Mouse (Mus musculus) limb, embryonic 10.5 days (tissue): Measurements from ENCODE around the gene Pank3. TPM values are rescaled to one million over a fixed set of nuclear protein-coding genes. Genes with fewer than 3 reads are reported as not detected.

ENCODE experiments used
- DNase-seq: peaks from one replicate; pipeline ENCODE4 v3.0.0-alpha.2; 2017; ENCODE audit warnings: low spot score
- H3K27ac ChIP-seq: fragments of 300-500 bp; sonication (generic); 2 replicates; pipeline ENCODE4 v1.5.1; 2016; ENCODE audit warnings: mild to moderate bottlenecking
- H3K27me3 ChIP-seq: fragments of 300-500 bp; sonication (generic); 2 replicates; pipeline ENCODE4 v1.6.1; 2016; ENCODE audit warnings: low read depth, mild to moderate bottlenecking; ENCODE audit not compliant: poor library complexity, severe bottlenecking
- H3K36me3 ChIP-seq: fragments of 300-500 bp; sonication (generic); 2 replicates; pipeline ENCODE4 v1.6.1; 2016; ENCODE audit warnings: mild to moderate bottlenecking, moderate library complexity
- H3K4me1 ChIP-seq: fragments of 300-500 bp; sonication (generic); 2 replicates; pipeline ENCODE4 v1.6.1; 2016
- H3K4me3 ChIP-seq: fragments of 300-500 bp; sonication (generic); 2 replicates; pipeline ENCODE4 v1.5.1; 2016; ENCODE audit warnings: mild to moderate bottlenecking, moderate library complexity
- H3K9me3 ChIP-seq: fragments of 300-500 bp; sonication (generic); replicated peaks from 2 replicates; pipeline ENCODE4 v1.6.1; 2016; ENCODE audit warnings: mild to moderate bottlenecking
- WGBS: fragments of 180-500 bp; shearing (Covaris S2); methylation state at CpG from one replicate; pipeline ENCODE4 v1.1.7; 2016; 5-methylcytosine and 5-hydroxymethylcytosine counted together
- polyA plus RNA-seq: library from polyadenylated mRNA; unstranded; fragments of >200 nt; fragmentation: Nextera tagmentation; extraction: Ambion mirVana; gene quantifications from 2 replicates; pipeline ENCODE4 v1.2.1, GENCODE M21; 2016

Gene Pank3
- polyA plus RNA-seq, 1 experiment from 2014 or later: 14.1 TPM

DNA sequence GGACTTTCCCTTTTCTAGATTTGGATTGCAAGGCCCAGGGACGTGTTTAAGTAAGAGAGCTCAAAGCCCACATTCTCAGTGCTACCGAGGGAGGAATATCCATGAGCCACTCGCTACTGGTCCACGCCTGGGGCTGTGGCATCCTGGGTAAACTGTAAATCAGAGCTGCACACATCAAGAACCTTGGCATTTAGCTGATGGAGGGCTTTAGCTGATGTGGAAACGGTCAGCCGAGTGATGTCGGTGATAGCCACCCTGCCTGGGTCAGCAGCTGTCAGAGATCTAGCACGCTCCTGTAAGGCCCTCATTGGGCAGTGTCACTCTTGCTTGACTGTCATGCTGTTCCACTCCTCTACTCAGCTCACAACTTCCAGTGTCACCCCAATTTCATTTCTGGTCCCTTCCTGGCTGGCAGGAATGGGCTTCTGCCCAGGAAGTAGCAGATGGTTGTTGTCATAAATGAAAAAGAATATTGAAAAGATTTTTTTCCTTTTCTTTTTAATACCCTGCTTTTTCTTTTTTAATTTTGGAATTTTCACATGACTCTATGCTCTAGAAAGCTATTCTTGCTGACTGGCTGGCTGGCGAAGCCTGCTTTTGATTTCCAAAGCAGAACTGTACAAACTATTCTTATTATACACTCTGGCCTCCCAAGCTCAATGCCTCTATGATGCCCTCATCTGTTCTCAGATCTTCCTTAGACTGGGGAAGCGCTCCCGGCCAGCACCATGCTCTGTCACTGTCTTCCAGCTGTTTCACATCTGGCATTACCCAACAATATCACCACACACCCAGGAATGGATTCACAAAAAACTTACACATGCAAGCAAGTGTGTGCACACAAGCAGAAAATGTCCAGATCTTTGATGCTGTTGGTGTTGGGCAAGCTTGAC is 12.6 kb upstream of the Pank3 start:
- Histone ChIP-seq H3K4me3 (no peak overlapping the region), H3K9me3 (no peaks in the 10 kb centered on the region), H3K27ac (no peak overlapping the region), H3K27me3 (no peaks in the 10 kb centered on the region), H3K4me1 (no peaks in the 10 kb centered on the region), H3K36me3 (no peaks in the 10 kb centered on the region)
- 87% methylated on average over 11 of the region's 11 CpGs for WGBS
- DNase-seq: no peak

DNA sequence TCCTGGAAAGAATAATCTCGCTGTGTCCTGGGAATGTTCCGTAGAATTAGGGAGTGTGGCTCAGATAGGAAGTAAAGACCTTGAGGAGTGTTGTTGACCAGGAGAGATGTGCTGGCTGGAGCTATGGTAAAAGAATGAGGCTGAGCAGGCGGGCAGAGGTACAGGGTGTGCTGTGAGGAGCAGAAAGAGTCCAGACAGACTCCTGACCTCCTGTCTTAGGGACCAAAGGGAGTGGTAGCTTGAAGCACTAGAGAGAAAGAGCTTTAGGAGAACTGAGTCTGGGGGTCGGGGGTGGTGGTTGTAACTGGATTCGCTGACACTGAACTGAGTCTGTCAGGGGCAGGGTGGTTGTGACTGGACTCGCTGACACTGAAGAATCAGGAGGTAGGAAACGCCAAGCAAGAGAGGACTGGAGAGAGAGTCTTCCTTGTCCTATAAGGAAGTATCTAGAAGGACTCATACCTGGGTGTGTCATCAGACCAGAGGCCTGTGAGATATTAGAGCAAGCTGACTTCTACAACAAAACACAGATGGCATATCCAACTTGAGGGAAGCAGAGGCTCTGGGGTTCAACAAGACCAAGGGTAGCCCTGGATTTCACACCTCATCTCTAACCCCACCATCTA is 9.2 kb upstream of the Pank3 start:
- no peak for DNase-seq
- no peaks in the 10 kb centered on the region for H3K36me3 ChIP-seq
- no peak overlapping the region for H3K27ac ChIP-seq
- no peaks in the 10 kb centered on the region for H3K27me3 ChIP-seq
- no peaks in the 10 kb centered on the region for H3K4me1 ChIP-seq
- WGBS: 83% methylated on average over 7 of the region's 7 CpGs
- H3K4me3 ChIP-seq: no peak overlapping the region
- no peaks in the 10 kb centered on the region for H3K9me3 ChIP-seq

DNA sequence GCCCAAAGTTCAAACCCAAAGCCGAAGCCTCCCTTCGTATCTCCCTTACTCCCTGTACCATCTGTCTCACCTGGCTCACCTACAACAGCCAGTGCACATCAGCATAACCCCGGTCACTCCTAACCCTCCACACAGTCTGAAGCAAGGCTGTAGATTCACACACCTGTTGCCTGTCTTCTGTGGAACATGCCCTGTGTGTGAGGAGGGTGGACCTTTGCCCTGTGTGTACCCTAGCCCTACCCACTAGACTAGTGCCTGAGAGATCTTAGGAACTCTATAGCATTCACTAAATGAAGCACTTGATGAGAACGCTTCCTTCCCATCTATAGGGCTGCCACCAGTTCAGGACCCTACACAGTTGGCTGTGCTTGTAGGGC is 8.7 kb upstream of the Pank3 start:
- Histone ChIP-seq H3K9me3 (no peaks in the 10 kb centered on the region), H3K36me3 (no peaks in the 10 kb centered on the region), H3K27me3 (no peaks in the 10 kb centered on the region), H3K4me1 (no peaks in the 10 kb centered on the region), H3K27ac (no peak overlapping the region), H3K4me3 (no peak overlapping the region)
- 90% methylated on average over 4 of the region's 4 CpGs for WGBS
- DNase-seq: no peak

DNA sequence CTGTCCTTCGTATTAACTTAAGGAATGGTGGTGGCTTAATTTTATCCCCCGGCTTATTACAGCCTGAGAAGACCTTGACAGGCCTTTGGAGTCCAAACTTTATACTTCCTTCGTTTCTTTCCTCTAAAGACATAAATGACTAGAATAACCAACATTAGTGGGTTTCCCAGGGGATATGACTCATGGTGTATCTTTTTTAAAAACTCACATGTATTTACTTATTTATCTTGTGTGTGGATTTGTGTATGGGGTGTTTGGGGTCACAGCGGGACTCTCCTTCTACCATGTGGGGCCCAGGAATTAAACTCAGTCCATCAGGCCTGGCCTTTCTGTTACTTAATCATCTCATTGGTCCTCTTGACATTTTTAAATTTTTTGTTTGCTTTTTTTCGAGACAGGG is 2.4 kb upstream of the Pank3 start:
- no peaks in the 10 kb centered on the region for H3K27me3 ChIP-seq
- H3K4me1 ChIP-seq: peaks cover 9% of the 10 kb centered on the region
- H3K27ac ChIP-seq: no peak overlapping the region
- no peak overlapping the region for H3K4me3 ChIP-seq
- no peaks in the 10 kb centered on the region for H3K9me3 ChIP-seq
- H3K36me3 ChIP-seq: peaks cover 2% of the 10 kb centered on the region; the same call in 1 of the 2 replicates
- no peak for DNase-seq
- 91% methylated on average over 5 of the region's 5 CpGs for WGBS

DNA sequence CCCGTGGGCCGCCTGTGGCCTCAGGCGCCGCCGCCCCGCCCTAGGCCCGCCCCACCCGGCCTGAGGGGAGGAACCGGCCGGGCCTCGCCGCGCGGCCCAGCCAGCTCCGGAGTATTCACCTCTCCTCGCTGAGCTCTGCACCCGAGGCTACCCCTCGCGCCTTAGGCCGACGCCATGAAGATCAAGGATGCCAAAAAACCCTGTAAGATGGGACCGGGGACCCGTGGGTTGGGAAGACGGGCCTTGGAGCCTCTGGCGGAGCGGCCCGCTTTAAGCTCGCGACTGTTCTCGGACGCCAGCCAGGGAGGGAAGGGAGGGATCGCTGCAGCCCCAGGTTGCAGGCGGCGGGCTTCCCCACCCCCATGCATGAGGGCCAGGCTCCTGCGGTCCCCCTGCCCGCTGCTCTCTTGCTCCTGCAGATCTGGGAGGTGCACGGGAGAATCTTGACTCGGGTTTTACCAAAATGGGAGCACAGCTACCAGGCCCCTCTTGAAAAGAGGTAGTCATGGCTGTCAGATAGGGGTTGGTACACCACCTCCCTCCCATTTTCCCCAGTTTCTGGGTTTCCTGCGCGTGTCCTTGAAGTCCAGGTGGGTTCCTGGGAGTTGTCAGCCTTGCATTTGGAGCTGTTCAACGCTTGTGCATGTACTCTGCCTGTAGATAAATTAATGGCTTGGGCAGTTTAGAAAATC is 608 bp downstream of the Pank3 start:
- H3K4me3 ChIP-seq: peak overlapping the region; percentile 94
- WGBS: under 1% methylated on average over 41 of the region's 41 CpGs
- peaks cover 19% of the 10 kb centered on the region for H3K36me3 ChIP-seq
- peak; percentile 79 for DNase-seq
- peaks cover 13% of the 10 kb centered on the region for H3K4me1 ChIP-seq
- no peaks in the 10 kb centered on the region for H3K27me3 ChIP-seq
- H3K27ac ChIP-seq: peak overlapping the region; percentile 99
- no peaks in the 10 kb centered on the region for H3K9me3 ChIP-seq

DNA sequence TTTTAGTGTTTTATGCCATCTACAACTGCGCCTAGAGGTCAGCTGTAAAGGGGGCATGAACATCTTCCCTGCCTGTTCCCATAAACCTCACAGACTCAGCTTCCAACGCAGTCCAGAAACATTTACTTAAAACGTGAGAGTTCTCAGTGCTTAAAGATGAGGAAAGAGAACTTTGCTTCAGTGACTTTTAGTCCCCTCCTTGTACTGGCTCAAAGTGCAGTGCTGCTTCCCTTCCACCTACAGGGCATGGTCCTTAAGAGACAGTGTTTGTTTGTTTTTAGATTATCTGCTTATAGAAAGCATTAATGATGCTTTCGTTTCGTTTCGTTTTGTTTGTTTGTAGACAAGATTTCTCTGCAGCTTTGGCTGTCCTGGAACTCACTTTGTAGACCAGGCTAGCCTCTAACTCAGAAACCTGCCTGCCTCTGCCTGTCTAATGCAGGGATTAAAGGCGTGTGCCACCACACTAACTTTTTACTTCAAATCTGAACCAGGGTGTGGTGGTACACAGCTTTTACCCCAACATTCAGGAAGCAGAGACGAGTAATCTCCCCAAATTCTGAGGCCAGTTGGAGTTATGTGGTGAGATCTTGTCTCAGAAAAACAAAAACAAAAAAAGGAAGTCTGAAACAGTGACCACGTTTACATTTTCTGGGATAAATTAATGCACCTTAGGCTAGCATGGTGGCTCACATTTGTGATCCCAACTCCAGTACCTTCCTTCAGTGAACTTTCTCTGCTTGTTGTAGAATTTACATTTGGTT is 1.6 kb downstream of the Pank3 start:
- 70% methylated on average over 9 of the region's 9 CpGs for WGBS
- peaks cover 23% of the 10 kb centered on the region for H3K36me3 ChIP-seq
- peak; percentile 23 for DNase-seq
- H3K27me3 ChIP-seq: no peaks in the 10 kb centered on the region
- peak overlapping the region; percentile 94 for H3K4me3 ChIP-seq
- no peaks in the 10 kb centered on the region for H3K9me3 ChIP-seq
- peaks cover 13% of the 10 kb centered on the region for H3K4me1 ChIP-seq
- H3K27ac ChIP-seq: peak overlapping the region; percentile 99; the same call in 1 of the 2 replicates

DNA sequence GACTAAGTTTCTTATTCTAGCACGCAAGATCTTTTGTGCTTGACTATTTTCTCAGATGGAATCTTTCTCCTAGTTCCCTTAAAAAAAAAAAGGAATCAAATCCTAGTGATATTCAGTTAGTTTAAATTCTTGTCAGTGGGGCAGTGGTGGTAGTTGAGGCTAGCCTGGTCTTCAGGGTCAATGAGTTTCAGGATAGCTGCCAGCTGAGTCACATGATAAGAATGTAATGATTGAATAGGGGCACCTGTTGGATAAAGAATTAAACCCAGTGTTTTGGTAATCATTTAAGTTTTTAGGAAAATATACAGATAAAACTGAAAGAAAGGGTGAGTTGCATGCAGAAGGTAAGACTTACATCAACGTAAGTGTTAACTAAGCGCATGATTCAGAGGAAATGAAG is 6.3 kb downstream of the Pank3 start:
- no peak overlapping the region for H3K27ac ChIP-seq
- H3K9me3 ChIP-seq: no peaks in the 10 kb centered on the region
- H3K4me1 ChIP-seq: peaks cover 11% of the 10 kb centered on the region
- DNase-seq: no peak
- H3K36me3 ChIP-seq: peaks cover 70% of the 10 kb centered on the region
- no peaks in the 10 kb centered on the region for H3K27me3 ChIP-seq
- 96% methylated on average over 3 of the region's 3 CpGs for WGBS
- H3K4me3 ChIP-seq: no peak overlapping the region

DNA sequence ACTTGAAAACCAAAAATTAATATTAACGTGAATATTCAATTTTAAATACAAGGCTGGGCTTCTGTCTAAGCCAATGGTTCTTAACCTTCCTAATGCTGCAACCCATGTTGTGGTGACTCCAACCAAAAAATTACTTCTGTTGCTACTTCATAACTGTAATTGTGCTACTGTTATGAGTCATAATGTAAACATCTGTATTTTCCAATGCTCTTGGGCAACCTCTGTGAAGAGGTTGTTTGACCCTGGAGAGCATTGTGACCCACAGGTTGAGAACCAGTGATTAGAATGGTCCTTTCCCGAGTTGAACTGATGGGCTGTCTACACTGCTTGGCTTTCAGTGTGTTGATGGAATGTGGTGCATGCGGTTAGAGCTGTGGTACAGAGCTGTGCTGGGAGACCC is 7.2 kb downstream of the Pank3 start:
- Histone ChIP-seq H3K4me1 (peaks cover 4% of the 10 kb centered on the region; the same call in 1 of the 2 replicates), H3K4me3 (no peak overlapping the region), H3K9me3 (no peaks in the 10 kb centered on the region), H3K27ac (no peak overlapping the region), H3K27me3 (no peaks in the 10 kb centered on the region), H3K36me3 (peaks cover 78% of the 10 kb centered on the region)
- 93% methylated on average over 3 of the region's 3 CpGs for WGBS
- DNase-seq: no peak

DNA sequence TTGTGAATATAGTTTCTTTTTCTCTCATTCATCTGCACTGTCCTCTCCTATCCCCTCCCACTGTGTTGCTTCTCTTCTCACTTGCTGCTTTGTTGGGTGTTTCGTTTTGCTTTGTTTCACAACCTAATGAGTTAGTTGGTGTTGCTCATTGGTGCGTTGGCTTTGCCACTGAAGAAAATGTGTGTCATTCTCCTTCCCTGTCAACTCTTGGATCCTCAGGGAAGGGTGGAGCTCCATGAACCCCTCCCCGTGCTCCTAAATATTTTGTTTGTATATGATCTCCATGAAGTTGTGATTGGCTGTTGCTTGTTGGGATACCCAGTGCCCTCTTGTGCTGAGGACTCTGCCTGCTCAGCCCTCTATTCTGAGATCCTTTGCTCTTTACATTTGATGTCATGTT is 11.1 kb downstream of the Pank3 start:
- no peaks in the 10 kb centered on the region for H3K9me3 ChIP-seq
- H3K4me3 ChIP-seq: no peak overlapping the region
- no peak overlapping the region for H3K27ac ChIP-seq
- H3K36me3 ChIP-seq: peaks cover 98% of the 10 kb centered on the region
- H3K4me1 ChIP-seq: no peaks in the 10 kb centered on the region
- H3K27me3 ChIP-seq: no peaks in the 10 kb centered on the region
- WGBS: 86% methylated on average over 3 of the region's 3 CpGs
- no peak for DNase-seq

DNA sequence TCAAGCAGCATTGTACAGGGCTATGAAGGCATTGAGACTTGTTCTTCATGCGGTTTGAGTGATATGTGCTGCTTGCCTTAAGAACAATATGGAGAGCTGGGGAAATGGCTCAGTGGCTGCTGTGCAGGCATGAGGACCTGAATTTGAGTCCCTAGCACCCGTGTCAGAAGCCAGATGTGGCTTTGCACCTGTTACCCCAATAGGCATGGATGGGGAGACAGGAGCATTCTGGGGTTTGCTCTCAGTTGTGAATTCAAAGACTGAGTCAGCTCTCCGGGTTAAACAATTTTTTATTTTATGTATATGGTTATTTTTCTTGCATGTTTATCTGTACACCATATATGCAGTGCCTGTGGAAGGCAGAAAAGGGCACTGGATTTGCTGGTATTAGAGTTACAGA is 13.2 kb downstream of the Pank3 start:
- Histone ChIP-seq H3K4me3 (no peak overlapping the region), H3K36me3 (peaks cover 100% of the 10 kb centered on the region), H3K9me3 (no peaks in the 10 kb centered on the region), H3K27ac (no peak overlapping the region), H3K4me1 (no peaks in the 10 kb centered on the region), H3K27me3 (no peaks in the 10 kb centered on the region)
- DNase-seq: no peak
- WGBS: 95% methylated on average over 3 of the region's 3 CpGs

DNA sequence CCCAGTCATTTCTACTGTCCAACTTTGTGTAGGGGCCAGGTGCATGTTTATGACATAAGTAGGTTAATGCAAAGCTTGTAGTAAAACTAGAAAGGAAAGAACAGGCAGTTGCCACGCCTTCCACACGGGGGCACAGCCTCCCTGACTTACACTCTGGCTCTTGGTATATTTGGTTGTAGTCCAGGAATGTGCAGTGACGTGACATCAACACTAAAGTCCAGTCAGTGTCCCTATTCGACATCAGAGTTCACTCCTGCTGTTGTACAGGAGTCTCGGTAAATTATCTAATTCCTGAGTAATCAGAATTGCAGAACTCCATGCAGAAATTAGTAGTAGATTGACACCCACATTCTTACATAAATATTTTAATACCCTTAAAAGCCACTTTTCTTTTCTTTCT is 13.8 kb downstream of the Pank3 start:
- Histone ChIP-seq H3K36me3 (peaks cover 100% of the 10 kb centered on the region), H3K4me3 (no peak overlapping the region), H3K27me3 (no peaks in the 10 kb centered on the region), H3K9me3 (no peaks in the 10 kb centered on the region), H3K27ac (no peak overlapping the region), H3K4me1 (no peaks in the 10 kb centered on the region)
- 95% methylated on average over 5 of the region's 5 CpGs for WGBS
- no peak for DNase-seq

DNA sequence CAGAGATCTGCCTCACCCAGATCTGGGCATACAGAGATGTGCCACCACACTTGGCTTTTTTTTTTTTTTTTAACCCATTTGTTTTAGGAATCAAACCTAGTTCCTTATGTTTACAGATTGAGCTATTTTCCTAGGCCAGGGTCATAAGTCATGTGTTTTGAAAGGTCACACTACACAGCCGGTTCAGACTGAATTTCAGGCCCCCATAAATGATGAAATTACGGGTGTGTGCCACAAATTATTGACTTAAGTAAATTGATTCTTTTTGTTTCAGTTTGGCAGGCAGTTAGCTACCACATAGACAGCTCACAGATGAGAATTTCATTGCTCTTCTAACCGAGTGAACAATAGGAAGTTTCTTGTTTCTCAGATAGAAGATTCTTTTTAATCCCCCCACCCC is 14.7 kb downstream of the Pank3 start:
- 94% methylated on average over 3 of the region's 3 CpGs for WGBS
- Histone ChIP-seq H3K4me3 (no peak overlapping the region), H3K27ac (no peak overlapping the region), H3K9me3 (no peaks in the 10 kb centered on the region), H3K36me3 (peaks cover 100% of the 10 kb centered on the region), H3K4me1 (no peaks in the 10 kb centered on the region), H3K27me3 (no peaks in the 10 kb centered on the region)
- DNase-seq: no peak
